Mouse (Mus musculus) T-helper 1 cell (primary cell): Measurements from ENCODE around the gene Tex46.

ENCODE experiments used
- in situ Hi-C: fragments of 300-600 bp; cut with MboI, MseI; formaldehyde crosslinking; loops from one replicate; pipeline ENCODE4 v1.15.1; 2025; ENCODE audit warnings: high pct_unique_total_duplicates

The Tex46 gene

GRCm38 (mm10) chr4:136610387-136610856 is at the start of gene Tex46:
Gene Tex46 (plus strand): TSS chr4:136610437.
- in situ Hi-C loops, result no loop called here

GRCm38 (mm10) chr4:136562755-136563154 is 47.5 kb upstream of the Tex46 start:
- in situ Hi-C loops, result no loop called here

DNA sequence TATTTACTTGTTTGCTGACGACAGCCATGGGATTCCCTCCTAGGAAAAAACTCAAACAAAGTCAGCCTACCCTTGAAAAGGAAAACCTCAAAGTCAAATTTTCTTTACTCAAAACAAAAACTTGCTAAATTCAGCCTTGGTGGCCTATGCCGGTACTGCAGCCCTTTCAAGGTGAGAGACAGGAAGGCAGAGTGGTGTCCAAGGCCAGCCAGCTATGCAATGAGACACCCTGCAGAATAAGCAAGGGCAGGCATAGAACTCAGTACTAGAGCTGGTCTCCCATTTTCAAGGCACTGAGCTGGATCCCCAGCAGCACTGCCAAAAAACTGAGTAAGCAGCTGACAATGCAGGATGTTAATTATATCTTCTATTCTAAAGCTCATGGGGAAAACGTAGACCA is 41.6 kb upstream of the Tex46 start:
- in situ Hi-C loops, result no loop called here

GRCm38 (mm10) chr4:136569998-136570397 is 40.2 kb upstream of the Tex46 start:
- in situ Hi-C loops, result no loop called here

- in situ Hi-C loops, result no loop called here
These were observed 28.4 kb upstream of the Tex46 start for GRCm38 (mm10) chr4:136581885-136582284.

- in situ Hi-C loops, result no loop called here
These were observed 22.9 kb upstream of the Tex46 start for GRCm38 (mm10) chr4:136587221-136587827.

GRCm38 (mm10) chr4:136588003-136588402 is 22.2 kb upstream of the Tex46 start:
- in situ Hi-C loops, result no loop called here

DNA sequence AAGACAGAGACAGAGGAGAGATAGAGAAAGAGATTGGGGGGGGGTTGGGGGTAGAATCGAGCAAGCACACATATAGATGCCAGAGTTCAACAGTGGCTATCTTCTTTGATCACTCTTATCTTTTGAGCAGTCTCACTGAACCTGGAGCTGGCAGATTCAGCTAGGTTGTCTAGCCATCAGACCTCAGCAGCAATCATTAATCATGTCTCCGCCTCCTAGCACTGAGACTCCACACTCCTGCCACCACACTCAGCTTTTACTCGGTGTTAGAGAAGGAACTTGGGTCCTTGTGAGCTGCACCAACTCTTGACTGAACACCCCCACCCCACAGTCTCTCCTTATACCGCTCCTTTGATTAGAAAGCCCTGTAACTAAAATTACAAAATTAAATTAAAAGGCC is 18.1 kb upstream of the Tex46 start:
- in situ Hi-C loops, result no loop called here

DNA sequence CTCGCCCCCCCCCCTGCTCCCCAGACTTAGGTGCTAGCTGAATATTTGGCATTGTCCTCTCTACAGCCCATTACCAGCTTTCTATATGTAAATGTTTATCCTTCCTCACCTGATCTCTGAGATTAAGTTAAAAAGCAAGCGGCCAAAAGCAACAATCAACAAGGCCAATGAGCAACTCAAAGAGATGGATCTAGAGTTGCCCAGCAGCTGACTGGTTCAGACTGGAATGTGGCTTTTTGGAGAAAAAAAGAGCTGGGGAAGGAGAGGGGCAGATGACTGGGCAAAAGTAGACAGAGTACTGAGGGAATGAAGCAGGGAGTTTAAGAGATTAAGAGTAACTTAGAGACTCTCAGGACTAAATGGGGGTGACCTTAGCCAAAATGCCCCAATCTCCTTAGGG is 16.2 kb upstream of the Tex46 start:
- in situ Hi-C loops, result no loop called here

DNA sequence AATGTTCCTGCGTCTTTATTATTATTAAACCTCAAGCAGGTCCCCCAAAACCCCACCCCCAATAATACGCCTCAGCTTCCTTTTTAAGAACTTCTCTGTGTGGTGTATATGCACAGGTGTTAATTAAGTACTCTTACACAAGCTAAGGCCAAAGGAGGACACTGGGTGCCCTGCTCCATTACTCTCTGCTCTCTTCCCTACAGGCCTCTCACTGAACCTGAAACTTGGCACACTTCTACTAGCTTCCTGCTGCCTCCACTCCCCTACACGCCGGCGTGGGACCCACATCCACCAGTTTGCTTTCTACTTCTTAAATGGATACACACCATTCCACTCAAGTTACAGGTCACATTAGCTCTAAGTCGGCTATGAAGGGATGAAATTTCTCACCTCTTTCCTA is 15.0 kb upstream of the Tex46 start:
- in situ Hi-C loops, result no loop called here

GRCm38 (mm10) chr4:136598268-136598876 is 11.9 kb upstream of the Tex46 start:
- in situ Hi-C loops, result no loop called here

DNA sequence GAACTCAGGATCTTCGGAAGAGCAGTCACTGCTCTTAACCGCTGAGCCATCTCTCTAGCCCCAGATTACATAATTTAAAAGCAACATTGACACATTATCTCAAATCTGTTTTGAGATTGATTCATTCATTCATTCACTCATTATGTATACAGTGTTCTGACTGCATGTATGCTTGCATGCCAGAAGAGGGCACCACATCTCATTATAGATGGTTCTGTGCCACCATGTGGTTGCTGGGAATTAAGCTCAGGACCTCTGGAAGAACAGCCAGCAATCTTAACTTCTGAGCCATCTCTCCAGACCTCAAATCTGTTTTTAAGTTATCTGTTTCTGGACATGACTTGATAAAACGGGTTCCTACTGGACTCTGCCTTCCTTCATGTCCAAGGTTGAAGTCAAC is 10.4 kb upstream of the Tex46 start:
- in situ Hi-C loops, result no loop called here

GRCm38 (mm10) chr4:136600536-136600935 is 9.7 kb upstream of the Tex46 start:
- in situ Hi-C loops, result no loop called here

GRCm38 (mm10) chr4:136601476-136601875 is 8.8 kb upstream of the Tex46 start:
- in situ Hi-C loops, result no loop called here

- in situ Hi-C loops, result no loop called here
These were observed 8.2 kb upstream of the Tex46 start for GRCm38 (mm10) chr4:136602018-136602554.

- in situ Hi-C loops, result no loop called here
These were observed 7.7 kb upstream of the Tex46 start, which contains the start of gene Kdm1a for GRCm38 (mm10) chr4:136602568-136602967. Gene Kdm1a (minus strand): TSS chr4:136602723.

DNA sequence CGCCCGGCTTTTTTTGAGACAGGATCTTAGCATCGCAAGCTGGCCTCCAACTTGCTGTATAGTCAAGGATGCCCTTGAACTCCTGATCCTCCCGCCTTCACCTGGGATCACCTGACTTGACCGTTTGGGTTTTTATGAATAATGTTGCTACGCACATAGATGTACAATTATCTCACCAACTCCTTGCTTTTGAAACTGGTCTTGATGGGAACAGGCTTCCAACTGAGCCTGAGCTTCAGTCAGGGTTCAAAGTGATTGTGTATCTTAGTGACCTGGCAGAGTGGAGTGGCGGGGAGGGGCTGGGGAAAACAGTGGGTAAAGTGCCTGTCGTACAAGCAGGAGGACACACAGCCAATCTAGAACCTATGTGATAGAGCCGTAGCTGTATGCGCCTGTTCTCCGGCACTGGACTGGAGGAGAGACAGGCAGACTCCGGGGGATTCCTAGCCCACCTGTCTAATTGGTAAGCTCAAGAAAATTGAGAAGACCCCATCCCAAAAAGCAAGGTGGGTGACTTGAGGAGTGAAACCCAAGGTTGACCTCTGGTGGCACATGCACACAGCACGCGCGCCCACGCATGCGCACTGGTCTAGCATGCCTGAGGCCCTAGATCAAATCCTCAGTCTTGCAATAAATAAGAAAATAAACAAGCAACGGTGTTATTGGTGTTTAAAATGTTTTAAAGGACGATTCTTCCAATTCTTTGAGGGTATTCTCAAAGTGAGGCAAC is 4.3 kb upstream of the Tex46 start:
- in situ Hi-C loops, result no loop called here

- in situ Hi-C loops, result no loop called here
These were observed 3.4 kb downstream of the Tex46 start for GRCm38 (mm10) chr4:136613657-136614056.

- in situ Hi-C loops, result loop anchor here (5.0 kb wide), 2 partner anchors 169 to 249 kb away; no protein-coding TSS in a partner anchor
These were observed 11.1 kb downstream of the Tex46 start for GRCm38 (mm10) chr4:136621336-136621735.

GRCm38 (mm10) chr4:136621956-136622355 is 11.7 kb downstream of the Tex46 start:
- in situ Hi-C loops, result loop anchor here (5.0 kb wide), 2 partner anchors 170 to 250 kb away; no protein-coding TSS in a partner anchor

DNA sequence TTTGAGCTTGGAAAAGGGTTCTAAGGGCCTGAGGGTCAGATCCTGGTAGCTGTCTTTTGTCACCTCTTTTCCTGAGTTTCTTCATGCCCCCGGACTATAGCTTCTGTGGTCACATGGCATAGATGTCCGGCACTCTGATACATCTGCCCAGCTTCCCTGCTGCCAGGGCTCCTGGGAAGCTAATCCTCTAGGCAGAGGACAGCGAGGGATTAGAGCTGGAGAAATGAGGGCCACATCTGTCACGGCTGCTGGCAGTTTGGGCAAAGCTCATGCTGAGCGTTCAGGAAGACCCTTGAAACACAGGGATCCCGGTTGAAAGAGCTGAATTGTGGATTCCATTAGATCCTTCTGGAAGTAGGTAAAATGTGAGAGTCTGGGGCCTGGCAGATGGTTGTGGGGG is 12.2 kb downstream of the Tex46 start, which contains the start of gene Lactbl1:
Gene Lactbl1 (plus strand): TSS at position 234 of the 400 bp plus-strand sequence.
- in situ Hi-C loops, result loop anchor here (5.0 kb wide), 2 partner anchors 170 to 250 kb away; no protein-coding TSS in a partner anchor

DNA sequence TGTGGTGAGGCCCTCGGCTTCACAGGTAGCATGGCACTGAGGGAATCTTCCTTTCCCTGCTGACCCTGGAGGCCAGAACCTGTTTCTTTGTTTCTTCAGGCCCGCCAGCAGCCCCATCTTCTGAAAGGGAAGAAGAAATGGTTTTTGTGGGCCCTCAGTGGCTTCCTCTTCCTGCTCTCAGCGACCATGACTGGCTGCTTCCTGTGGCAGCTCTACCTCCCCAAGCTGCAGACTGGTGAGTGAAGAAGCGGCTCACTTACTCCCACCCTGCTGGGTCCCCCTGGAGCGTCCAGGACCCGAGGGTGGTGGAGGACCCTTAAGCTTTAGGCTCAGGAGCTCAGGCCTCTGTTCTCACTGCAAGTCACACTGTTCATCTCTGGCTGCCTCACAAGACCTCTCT is 16.4 kb downstream of the Tex46 start:
- in situ Hi-C loops, result no loop called here
